Mouse (Mus musculus) embryo, embryonic 10 days (tissue): ENCODE measurements at regions not wholly inside any gene's neighbourhood (a gene's known extent, or its start where the extent isn't known, plus 50 kb on each side); places are given as distances from the start of the nearest gene placed in this dataset.

Experiments used
- DNase-seq: peaks from one replicate; pipeline ENCODE4 v3.0.0-alpha.2; 2015; ENCODE audit warnings: low spot score

DNA sequence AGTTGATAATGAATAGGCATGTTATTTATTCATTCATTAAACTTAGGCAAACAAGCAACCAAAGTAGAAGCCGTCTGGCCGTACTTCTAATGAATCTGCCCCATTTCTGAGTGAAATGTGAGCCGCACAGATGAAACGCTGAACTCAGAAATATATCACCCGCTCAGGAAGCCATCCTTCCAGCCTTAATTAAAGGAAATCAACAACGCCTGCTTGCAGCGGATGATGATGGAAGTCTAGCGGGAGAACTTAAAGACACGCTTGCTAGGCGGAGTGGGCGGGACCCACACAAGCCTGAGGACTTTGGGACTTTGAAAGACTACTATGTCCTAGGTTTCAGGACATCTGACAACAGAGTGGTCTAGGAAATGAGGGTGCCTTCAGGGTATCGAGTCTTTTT, 117.7 kb upstream of the Xylt1 start:
- DNase-seq, result no peak

DNA sequence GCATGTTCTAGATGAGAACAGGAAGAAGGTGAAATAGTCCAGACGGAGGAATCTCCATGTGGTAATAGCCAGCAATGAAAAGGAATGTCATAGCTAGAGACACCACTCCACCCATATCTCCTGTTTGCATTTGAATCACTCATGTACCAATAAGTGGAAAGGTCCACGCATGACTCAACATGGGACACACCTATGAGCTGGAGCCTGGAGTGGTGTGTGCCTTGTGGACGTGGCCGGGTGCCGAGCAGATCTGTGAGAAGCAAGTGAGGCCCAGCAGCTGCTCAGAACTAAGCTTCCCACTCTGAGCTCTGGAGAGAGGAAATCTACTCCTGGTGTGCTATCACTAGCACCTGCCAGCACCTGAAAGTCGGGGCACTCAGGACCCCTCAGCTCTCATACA, 116.4 kb upstream of the Xylt1 start:
- no peak for DNase-seq

DNA sequence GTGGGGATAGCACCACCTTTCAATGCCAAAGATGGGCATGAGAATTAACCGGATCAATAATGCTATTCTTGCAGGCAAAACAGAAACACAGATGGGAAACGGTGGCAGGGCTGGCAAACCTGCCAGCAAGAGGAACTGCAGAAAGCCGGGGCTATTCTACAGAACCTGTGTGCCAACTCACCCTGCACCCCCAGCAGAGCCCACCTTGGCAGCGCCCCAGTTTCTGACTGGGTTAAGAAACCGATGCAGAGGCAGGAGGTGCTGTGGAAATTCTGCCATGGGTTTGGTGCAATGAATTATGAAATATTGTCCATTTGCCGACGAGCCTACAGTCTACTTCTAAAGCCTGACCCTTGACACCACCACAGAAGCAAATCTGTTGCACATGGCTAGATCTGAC, 112.7 kb upstream of the Xylt1 start:
- DNase-seq, result no peak

DNA sequence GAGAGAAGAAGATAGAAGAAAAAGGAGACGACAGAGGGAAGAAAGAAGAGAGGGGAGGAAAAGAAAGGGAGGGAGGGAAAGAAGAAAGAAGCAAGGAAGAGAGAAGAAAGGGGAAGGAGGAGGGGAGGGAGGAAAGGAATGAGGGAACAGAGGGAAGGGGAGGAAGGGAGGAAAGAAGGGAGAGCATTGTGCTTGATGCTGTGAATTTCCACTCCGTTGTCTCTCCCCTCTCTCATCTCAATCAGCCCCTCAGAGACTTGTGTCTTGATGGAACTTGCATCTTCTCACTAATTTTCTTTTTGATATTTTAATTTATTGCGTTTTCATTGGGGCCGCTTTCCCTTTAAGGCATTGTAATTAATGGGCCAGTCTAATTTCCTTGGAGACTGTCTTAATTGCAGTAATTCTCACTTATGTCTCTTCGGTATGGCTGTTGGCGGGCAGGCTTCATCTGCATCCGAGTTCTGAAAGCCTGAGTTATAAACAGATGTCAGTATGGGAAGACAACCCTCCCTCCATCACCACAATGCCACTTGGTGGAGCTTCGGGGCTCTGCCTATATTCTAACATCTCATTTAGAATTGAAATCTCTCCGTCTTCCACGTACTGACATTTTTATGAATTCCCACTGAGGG, 111.4 kb upstream of the Xylt1 start:
- no peak for DNase-seq

DNA sequence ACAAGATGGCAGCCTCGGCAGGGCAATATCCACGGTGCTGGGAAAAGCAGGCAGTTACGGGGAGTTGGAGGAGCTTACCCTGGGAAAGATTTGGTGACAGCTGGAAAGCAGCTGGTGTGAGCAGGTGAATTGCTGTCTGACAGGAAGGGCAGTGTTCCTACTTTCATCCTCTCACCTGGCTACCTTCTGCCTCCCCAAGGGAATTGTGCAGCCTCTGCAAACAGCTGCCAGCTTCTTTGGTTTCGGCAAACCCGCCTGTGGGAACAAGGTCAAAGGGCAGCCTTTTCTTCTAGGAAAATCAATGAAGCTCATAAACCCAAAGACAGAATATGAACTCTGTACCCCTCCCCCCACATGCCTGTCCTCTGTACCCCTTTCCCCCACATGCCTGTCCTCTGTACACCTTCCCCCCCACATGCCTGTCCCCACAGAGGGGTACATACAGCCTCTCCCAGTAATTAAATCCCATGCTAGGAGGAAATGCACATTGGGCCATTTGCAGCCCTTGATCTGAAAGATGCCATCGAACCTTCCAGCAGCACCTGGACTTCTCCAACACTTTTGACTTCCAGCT, 102.3 kb upstream of the Xylt1 start:
- peak; percentile 16 for DNase-seq

DNA sequence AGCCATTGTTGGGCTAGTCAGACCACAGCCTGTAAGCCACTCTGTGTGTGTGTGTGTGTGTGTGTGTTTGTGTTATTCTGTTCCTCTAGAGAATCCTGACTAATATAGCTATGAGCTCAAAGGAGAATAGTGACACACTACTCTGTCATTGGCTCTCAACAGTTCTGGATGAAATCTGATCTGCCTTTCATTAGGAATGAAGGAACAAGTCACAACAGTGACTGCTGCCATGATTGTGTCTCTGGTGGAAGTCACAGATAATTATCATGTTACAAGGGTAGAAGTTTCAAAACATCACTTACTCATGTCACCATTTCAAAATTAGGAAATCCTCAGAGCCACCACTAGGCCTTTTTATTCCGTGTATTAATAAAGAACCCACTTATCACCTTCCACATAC, 98.6 kb upstream of the Xylt1 start:
- no peak for DNase-seq

DNA sequence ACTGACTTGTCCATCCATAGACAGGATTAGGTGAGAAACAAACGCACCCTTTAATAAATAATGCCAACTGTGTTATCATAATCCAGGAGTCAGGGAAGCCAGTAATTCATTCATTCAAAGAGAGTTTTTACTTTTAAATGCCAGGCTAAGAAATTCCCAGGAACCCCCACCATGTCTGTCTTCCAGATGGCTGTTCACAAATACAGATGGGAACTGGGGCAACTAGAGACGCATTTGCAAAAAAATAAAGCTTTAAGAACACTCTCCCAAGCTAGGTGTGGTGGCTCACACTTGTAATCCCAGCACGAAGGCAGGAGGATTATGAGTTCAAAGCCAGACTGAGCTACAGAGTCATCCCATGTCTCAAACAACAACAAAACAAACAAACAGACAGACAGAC, 95.6 kb upstream of the Xylt1 start:
- no peak for DNase-seq

DNA sequence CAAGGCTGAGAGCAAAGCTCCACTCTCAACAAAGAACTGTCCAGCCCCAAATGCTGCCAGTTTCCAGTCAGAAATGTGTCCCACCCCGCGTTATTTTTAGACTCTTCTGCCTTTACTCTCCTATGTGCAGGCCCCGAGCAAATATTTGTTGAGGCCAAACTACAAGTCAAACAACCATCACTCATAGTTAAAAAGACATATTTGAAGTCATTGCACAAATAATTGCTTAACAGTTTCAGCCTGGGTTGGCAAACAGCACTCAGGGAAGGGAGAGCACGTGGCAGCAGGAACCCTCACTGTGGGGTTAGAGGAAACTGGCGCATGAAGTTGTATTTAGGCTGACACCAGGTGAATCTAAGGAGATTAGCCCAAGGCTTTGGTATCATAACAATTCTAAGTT, 94.8 kb upstream of the Xylt1 start:
- DNase-seq, result no peak

DNA sequence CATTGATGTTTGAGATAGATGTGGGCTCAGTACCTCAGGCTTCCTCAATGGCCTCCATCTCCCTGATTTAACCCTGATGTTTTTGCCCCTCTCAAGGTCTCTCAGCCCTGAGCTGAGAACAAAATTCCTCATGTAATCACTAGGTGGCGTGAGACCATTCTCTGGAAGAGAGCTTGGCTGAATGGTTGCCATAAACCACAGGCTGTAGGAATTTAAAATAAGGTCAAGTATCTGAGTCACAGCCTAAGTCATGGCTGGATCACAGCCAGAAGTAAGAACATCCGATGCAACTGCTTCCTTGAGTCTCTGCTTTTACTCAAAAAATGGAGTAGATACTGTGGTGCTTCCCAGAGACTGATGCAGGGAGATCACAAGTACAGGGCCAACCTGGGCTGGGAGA, 77.1 kb upstream of the Xylt1 start:
- peak; percentile 12 for DNase-seq

DNA sequence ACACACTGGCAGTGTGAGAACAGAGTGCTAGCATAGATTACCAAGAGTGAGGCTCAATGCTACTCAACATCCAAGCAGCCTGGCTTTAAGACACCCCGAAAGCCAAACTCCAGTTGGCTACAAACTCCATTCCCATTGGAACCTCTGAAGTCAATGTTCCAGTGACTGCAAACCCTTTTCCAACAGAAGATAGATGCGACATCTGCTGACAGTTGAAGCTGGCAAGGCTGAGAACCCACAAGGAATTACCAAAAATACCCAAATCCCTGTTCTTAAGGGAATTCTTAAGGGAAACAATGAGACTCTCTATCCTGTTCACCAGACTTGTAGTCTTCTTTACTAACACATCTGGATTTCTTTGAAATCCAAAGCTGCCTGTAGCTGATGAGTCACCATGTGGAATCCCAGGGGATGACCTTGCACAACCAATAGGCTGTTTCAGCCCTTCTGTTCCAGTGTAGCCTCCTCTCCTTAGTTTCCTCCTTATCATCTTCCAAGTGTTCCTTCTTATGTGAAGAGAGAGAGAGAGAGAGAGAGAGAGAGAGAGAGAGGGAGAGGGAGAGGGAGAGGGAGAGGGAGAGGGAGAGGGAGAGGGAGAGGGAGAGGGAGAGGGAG, 70.1 kb upstream of the Xylt1 start:
- DNase-seq, result no peak

DNA sequence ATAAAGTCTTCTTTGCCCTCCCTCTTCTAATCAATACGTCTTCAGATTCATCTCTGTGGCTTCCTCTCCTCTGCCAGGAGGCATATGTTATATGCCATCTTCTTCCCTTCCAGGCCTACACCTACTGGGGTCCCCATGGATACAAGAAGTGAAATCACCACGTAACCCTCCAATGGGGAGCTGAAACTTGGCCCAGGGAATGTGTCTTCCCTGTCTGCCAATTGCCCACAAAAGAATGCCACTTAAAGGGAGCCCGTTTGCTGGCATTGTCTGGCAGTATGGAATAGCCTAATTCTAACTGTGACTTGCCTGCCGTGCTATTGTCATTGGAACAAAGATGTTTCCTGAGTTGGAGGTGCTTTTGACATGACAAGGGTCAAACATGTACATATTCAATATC, 69.5 kb upstream of the Xylt1 start:
- DNase-seq, result no peak

DNA sequence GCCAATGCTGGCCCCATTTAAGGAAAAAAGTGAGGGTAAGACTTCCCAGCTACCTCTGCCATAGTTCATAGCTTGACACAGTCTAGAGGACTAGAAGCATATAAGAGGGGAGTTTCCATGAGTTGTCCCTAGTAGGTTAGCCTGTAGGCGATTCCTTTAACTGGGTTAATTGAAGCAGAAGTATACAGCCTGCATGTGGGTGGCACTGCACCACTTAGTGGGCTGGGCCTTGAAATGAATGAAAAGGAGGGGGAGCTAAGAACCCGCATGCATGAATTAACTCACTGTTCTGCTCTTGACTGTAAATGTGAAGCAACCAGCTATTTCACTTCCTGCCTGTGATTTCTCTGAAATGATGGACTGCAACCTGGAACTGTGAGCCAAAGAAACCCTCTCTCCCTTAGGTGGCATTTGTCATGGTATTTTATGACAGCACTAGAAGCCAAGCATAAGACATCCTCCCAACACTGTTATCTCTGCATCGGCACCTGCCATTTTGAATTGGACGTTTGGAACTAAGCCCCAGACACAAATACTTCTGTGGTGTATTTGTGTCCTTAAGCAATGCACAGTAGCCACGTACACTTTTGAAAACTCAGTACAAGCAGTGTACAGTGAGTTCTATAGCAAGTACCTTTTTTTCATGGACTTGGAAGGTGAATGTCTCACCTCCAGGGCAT, 64.5 kb upstream of the Xylt1 start:
- no peak for DNase-seq

DNA sequence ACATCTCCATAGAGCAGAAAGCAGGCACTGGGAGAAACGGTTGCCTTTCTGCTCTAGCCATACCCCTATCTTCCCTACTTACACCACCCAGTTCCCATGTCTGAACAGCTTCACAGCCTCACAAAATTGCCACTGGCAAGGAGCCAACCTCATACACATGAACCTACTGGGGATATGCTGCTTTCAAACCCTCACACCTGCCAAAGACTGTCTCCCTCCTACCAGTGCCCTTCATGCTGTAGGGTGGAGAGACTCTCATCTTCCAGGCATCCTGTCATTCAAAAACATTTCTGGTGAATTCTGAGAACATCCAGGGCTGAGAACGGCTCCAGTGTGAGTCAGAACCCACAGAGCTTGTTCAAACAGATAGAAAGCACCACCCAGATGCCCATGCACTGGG, 63.4 kb upstream of the Xylt1 start:
- no peak for DNase-seq

DNA sequence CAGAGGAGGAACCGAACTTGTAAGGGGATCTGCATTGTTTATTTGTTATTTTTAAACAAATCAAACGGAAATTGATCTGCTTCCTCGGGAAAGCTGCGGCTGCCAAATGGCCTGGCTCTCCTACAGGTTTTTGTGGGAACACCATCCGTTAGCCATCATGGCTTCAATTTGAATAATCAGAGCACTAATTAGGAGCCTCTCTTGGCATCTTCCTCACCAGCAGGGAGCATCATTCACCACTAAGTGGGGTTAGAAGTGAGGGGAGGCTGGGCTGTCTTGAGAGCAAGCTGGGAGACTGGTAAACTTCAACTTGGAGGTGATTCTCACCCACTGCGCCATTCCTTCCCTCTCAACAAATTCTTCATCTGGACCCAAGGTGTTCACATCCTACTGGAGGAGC, 60.2 kb upstream of the Xylt1 start:
- no peak for DNase-seq
